10 mouse cellular contexts compared by ENCODE assay signal in genomic region chr15:79151881-79152280, GRCm38 (mm10). TPM values are rescaled to one million over a fixed set of nuclear protein-coding genes. Genes with fewer than 3 reads are reported as not detected.
DNase-seq lines count a peak whose midpoint lies in the region; ATAC-seq and TF ChIP-seq lines count a peak whose summit lies in the region.
"Had no signal": no experiment of that assay in that cellular context is flagged by ENCODE, and none has a peak within 500 bp of the region (broad histone marks: within the 10 kb centered on the region; RNA-seq: fewer than 3 reads in every experiment).

No protein-coding gene starts in this region.

- no peak overlapping the region for H3K4me3 ChIP-seq in midbrain, embryonic 10.5 days
- no peak overlapping the region for H3K4me3 ChIP-seq in heart, embryonic 11.5 days (ENCODE audit: low read depth, low read length)

- peaks cover 63% of the 10 kb centered on the region for H3K36me3 ChIP-seq in midbrain, embryonic 10.5 days
- H3K36me3 ChIP-seq in heart, embryonic 11.5 days (ENCODE audit: control insufficient read depth, insufficient read depth, low read length), result peaks cover 24% of the 10 kb centered on the region

- H3K4me1 ChIP-seq in midbrain, embryonic 10.5 days, result peaks cover 47% of the 10 kb centered on the region
- H3K4me1 ChIP-seq in heart, embryonic 11.5 days (ENCODE audit: control insufficient read depth, insufficient read depth, low read length), result peaks cover 11% of the 10 kb centered on the region

- no peak overlapping the region for H3K9ac ChIP-seq in heart, embryonic 11.5 days (ENCODE audit: low read depth, low read length)

- no peak for TF ChIP-seq CTCF in brain, embryonic 14.5 days (IDR thresholded peaks at IDR 0.05; ENCODE audit: borderline replicate concordance, extremely low read depth, insufficient read depth, insufficient read length)

- H3K27ac ChIP-seq in midbrain, embryonic 10.5 days (replicated peaks), result peak overlapping the region; percentile 34
- H3K27ac ChIP-seq in heart, embryonic 11.5 days (ENCODE audit: low read depth, low read length), result no peak overlapping the region

- no peak for ATAC-seq in heart, embryonic 11.5 days (replicated peaks; ENCODE audit: insufficient number of reproducible peaks, low FRiP score, low TSS enrichment)

- H3K27me3 ChIP-seq in midbrain, embryonic 10.5 days (ENCODE audit: low read depth, poor library complexity, severe bottlenecking), result no peaks in the 10 kb centered on the region
- H3K27me3 ChIP-seq in heart, embryonic 11.5 days (ENCODE audit: control insufficient read depth, insufficient read depth, low read length), result 0 out of 2 replicates have a peak, but pooled peaks cover 4% of the 10 kb centered on the region

- no peak for TF ChIP-seq POLR2A in brain, embryonic 14.5 days (IDR thresholded peaks at IDR 0.05; ENCODE audit: borderline replicate concordance, extremely low read depth, insufficient read depth, insufficient read length, poor library complexity, severe bottlenecking)

- H3K9me3 ChIP-seq in midbrain, embryonic 10.5 days (replicated peaks), result no peaks in the 10 kb centered on the region
- no peaks in the 10 kb centered on the region for H3K9me3 ChIP-seq in heart, embryonic 11.5 days (replicated peaks; ENCODE audit: control insufficient read depth, low read length)

- DNase-seq in R1 (ENCODE audit: low read depth, low spot score), result peak; percentile 52
- peak; percentile 79 for DNase-seq in brain, embryonic 14.5 days (ENCODE audit: low read depth)
- DNase-seq in forelimb bud, embryonic 11.5 days (ENCODE audit: low read depth, low spot score), result peak; percentile 46
- DNase-seq in midbrain, embryonic 10.5 days (ENCODE audit: low spot score), result no peak
- DNase-seq in cerebellum, postnatal 4 days (ENCODE audit: low spot score in 2 of 2), result no peak
- DNase-seq in spleen, postnatal 36 days (ENCODE audit: low spot score in 2 of 2), result no peak
- DNase-seq: adrenal gland, adult 2 months; cerebellum, postnatal 25 days; left cerebral cortex, postnatal 4 days had no signal

- 74% methylated on average over 8 of the region's 8 CpGs for WGBS in midbrain, embryonic 10.5 days
- 69% methylated on average over 8 of the region's 8 CpGs for WGBS in heart, embryonic 11.5 days (ENCODE audit: insufficient replicate concordance)

- no peak overlapping the region for H3K4me2 ChIP-seq in heart, embryonic 11.5 days

RNA-seq across cellular contexts. Expression of gene 1700088E04Rik, which starts 10.8 kb away (rescaled TPM):
- polyA plus RNA-seq in brain, embryonic 14.5 days (2012; rRNA removed), result 14.4 and 15.9 TPM in 2 replicates
- 7.8 and 10.0 TPM in 2 replicates for polyA plus RNA-seq in midbrain, embryonic 10.5 days (2016; fragmentation: Nextera tagmentation; extraction: Ambion mirVana)
- 7.1 and 8.2 TPM in 2 replicates for polyA plus RNA-seq in heart, embryonic 11.5 days (2014; fragmentation: Nextera tagmentation; extraction: Ambion mirVana)

RNA-seq across cellular contexts. Expression of gene Polr2f, which starts 11.1 kb away (rescaled TPM):
- 143 and 166 TPM in 2 replicates for polyA plus RNA-seq in brain, embryonic 14.5 days (2012; rRNA removed)
- 344 and 395 TPM in 2 replicates for polyA plus RNA-seq in midbrain, embryonic 10.5 days (2016; fragmentation: Nextera tagmentation; extraction: Ambion mirVana)
- polyA plus RNA-seq in heart, embryonic 11.5 days (2014; fragmentation: Nextera tagmentation; extraction: Ambion mirVana), result 284 and 297 TPM in 2 replicates

RNA-seq across cellular contexts. Expression of gene Sox10, which starts 13.2 kb away (rescaled TPM):
- 5.6 and 11.3 TPM in 2 replicates for polyA plus RNA-seq in brain, embryonic 14.5 days (2012; rRNA removed)
- 0.61 and 2.5 TPM in 2 replicates for polyA plus RNA-seq in midbrain, embryonic 10.5 days (2016; fragmentation: Nextera tagmentation; extraction: Ambion mirVana)
- 1.1 and 1.3 TPM in 2 replicates for polyA plus RNA-seq in heart, embryonic 11.5 days (2014; fragmentation: Nextera tagmentation; extraction: Ambion mirVana)

RNA-seq across cellular contexts. Expression of gene Micall1, which starts 43.2 kb away (rescaled TPM):
- polyA plus RNA-seq in brain, embryonic 14.5 days (2012; rRNA removed), result 22.8 and 35.7 TPM in 2 replicates
- polyA plus RNA-seq in midbrain, embryonic 10.5 days (2016; fragmentation: Nextera tagmentation; extraction: Ambion mirVana), result 5.2 and 7.1 TPM in 2 replicates
- polyA plus RNA-seq in heart, embryonic 11.5 days (2014; fragmentation: Nextera tagmentation; extraction: Ambion mirVana), result 11.9 and 13.6 TPM in 2 replicates

Comparison
In these comparisons a context has a peak if more than half of its experiments do, and no peak if none do; other contexts are left out.
1. DNase-seq: peak in R1 (single experiment), brain, embryonic 14.5 days (single experiment) and forelimb bud, embryonic 11.5 days (single experiment); none in midbrain, embryonic 10.5 days (single experiment), cerebellum, postnatal 4 days (0 of 2) and spleen, postnatal 36 days (0 of 2).